Mouse (Mus musculus): ENCODE measurements at regions not wholly inside any gene's neighbourhood (a gene's known extent, or its start where the extent isn't known, plus 50 kb on each side); places are given as distances from the start of the nearest gene placed in this dataset.

GRCm38 (mm10) chr4:95487323-95487722, 70.0 kb upstream of the Fggy start:
- no peak for DNase-seq (ENCODE audit: low spot score in 2 of 2)

- DNase-seq (ENCODE audit: low spot score in 2 of 2): no peak
Observed at GRCm38 (mm10) chr4:95487969-95488368, 69.3 kb upstream of the Fggy start.

GRCm38 (mm10) chr4:95489059-95489458, 68.2 kb upstream of the Fggy start:
- DNase-seq (ENCODE audit: low spot score in 2 of 2): no peak

GRCm38 (mm10) chr4:95500265-95500664, 57.0 kb upstream of the Fggy start:
- DNase-seq (ENCODE audit: low spot score in 2 of 2): no peak

GRCm38 (mm10) chr4:95501164-95501563, 56.1 kb upstream of the Fggy start:
- DNase-seq (ENCODE audit: low spot score in 2 of 2): no peak

GRCm38 (mm10) chr4:95507141-95507945, 50.0 kb upstream of the Fggy start:
- no peak for DNase-seq (ENCODE audit: low spot score in 2 of 2)
